Mouse (Mus musculus) kidney, adult 8-10 months (tissue): ENCODE results near the gene Got1.

ENCODE experiments used
- DNase-seq, 2 experiments: peaks; one replicate each; pipeline ENCODE4 v3.0.0; 2022

Gene Got1

GRCm38 (mm10) chr19:43524187-43525103 is at the start of gene Got1:
TSS of gene Got1 (minus strand) at chr19:43524605.
- DNase-seq: peak; percentile 96 to 99

DNA sequence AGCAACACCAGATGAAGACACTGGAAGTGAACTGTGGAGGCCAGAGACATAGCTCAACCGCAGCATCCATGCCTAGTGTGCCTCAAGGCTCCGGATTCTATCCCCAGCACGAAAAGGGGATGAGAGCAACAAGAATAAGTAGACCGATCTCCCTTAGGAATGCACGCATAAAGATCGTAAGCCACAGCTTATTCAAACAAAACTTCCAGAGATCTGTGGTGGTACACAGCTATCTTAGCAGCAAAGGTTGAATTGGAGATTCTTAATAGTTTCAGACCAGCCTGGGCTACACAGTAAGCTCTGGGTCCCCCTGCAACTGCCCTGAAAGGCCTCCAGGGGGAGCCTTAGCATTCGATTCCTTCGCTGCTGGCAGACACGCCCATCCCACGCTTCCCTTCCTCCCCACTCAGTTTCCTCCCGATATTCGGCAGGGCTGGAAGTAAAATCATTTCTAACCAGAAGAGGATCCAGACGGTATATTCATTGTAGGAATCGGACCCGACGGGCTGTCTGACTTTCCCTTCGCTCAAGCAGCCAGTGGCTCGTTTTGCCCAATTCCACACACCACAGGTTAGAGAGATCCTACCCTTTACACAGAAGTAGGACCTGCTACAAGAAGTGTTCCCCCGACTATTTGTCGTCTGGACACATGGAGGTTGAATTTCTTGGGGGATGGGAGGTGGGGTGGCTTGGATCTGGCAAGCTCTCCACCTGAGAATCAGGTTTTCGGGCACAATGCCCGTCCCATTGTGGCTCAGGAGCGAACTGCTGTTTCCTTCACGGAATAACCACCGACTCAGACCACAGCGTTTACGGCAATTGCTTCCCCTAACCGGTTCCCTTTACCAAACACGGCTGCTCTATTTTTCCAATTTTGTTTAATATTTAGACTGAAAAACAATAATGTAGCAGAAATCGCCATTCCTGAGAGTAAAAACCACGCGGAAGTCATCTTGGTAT is 46.7 kb upstream of the Got1 start:
- peak; percentile 52 to 78 for DNase-seq

DNA sequence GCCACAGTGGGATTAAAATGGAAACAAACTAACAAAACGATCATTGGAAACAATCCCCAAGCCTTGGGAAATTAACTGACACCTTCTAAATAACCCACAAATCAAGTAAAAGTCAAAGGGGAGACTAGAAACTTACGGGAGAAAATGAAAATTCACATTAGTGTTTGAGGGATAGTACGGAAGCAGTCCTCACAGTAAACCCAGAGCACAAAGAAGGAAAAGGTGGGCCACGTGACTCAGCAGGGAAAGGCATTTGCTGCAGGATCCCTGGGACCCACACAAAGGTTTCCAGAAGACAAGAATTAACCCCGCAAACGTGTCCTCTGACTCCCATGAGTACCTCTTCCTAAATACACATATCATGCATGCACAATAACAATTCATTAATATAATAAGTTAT is 44.7 kb upstream of the Got1 start:
- DNase-seq: no peak

DNA sequence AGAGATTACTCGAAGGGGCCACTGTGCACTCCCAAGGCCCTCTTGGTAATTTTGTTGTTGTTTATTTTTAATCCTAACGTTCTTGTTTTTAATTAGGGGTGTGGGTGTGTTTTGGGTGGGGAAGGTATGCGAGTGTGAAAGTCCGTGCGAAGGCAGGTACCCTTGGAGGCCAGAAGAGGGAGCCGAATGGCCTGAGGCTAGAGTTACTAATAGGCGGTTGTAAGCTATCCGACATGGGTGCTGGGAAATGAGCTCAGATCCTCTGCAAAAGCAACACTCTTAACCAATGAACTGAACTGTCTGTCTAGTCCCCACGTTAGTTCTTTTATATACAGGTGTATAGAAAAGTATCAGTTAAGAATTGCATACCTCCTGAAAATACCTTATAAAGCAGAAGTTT is 43.9 kb upstream of the Got1 start:
- no peak for DNase-seq

- DNase-seq: no peak
Observed at GRCm38 (mm10) chr19:43563166-43563565, 38.8 kb upstream of the Got1 start.

- DNase-seq: no peak
Observed at GRCm38 (mm10) chr19:43561841-43562240, 37.4 kb upstream of the Got1 start.

DNA sequence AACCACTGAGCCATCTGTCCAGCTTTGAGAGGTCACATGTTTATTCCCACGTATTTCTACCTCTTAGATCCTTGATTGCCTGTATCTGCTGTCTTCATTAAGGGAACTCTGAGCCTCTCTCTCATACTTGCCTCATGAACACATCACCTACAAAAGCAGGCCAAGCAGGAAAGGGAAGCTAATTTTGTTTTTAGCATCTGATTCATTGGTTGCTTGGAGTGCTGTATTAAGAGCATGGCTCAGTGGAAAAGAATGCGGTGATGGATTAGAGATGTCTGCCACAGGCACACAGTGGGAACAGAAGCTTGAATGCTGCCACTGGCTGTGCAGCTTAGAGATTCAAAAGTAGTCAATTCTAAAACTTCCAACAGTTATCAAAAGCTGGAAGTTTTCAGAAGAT is 35.8 kb upstream of the Got1 start:
- no peak for DNase-seq

GRCm38 (mm10) chr19:43551493-43551890 is 27.1 kb upstream of the Got1 start:
- no peak for DNase-seq

DNA sequence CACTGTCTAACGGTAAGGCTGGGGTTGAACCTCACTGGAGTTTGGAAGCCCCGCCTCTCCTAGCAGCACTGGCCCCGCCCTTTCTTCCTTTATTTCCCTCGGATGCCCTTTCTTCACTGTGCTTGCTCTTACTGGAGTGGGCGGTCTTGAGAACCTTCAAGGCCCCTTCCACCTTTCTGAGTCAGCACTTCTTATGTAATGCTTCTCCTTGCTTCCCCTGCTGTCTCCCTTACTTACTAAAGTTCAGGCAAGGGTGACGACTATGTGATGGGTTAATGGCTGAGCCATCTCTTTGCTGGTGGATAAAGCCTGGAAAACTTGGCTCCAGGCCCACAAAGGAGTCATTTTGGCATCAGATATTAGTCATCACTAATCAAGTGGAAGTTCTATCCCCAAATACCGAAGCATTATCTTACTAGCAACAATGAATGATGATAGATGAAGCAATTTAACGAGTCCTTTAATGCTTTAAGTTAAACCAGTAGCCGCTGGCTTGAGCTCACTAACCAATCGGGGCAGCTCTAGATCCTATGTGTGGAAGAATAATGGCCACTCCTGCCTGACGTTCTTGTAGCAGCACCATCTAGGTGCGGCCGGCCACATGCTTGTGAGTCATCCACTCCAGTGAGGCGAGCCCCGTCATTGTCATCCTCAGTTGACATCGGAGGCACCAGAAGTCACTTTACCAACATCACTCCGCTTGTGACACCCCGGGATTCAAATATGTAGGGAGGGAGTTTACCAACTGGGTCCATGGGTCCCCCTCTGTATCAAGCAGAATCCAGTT is 26.5 kb upstream of the Got1 start:
- peak; percentile 34 to 41 for DNase-seq

GRCm38 (mm10) chr19:43548060-43548459 is 23.7 kb upstream of the Got1 start:
- DNase-seq: no peak

GRCm38 (mm10) chr19:43546337-43547117 is 22.1 kb upstream of the Got1 start:
- DNase-seq: no peak

DNA sequence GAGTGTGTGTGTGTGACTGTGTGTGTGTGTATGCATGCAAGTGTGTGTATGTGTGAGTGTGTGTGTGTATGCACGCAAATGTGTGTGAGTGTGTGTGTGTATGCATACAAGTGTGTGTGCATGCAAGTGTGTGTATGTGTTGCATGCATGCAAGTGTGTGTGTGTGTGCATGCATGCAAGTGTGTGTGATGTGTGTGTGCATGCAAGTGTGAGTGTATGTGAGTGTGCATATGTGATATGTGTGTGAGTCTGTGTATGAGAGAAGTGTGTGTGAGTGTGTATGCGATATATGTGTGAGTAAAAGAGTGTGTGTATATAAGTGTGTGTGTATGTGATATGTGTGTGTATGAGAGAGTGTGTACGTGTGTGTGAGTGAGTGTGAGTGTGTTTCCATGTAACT is 11.0 kb upstream of the Got1 start:
- DNase-seq: no peak

GRCm38 (mm10) chr19:43530921-43531320 is 6.5 kb upstream of the Got1 start:
- no peak for DNase-seq

- DNase-seq: peak; percentile 71 to 78
Observed at GRCm38 (mm10) chr19:43530197-43530770, 5.9 kb upstream of the Got1 start.

DNA sequence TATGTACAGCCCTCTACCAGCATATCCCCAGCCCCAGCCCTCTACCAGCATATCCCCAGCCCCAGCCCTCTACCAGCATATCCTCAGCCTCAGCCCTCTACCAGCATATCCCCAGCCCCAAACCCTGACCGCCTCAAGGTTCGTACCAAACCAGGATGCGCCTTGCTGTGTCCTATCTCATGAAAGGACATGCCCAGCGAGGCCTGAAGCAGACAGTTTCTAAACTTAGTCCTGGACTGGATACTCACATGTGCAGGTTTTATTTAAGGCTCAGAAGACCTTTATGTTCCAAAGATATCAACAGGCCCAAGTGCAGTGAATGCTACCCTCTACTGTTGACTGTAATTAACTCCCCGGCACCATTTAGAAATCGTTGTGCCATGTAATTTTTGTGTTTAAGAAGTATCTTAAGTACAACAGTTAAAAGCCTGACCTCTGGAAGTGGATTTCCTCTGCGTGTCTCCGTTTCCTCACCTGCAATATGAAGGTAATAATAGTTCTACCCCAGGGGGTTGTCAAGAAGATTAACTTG is 3.7 kb upstream of the Got1 start:
- no peak for DNase-seq

DNA sequence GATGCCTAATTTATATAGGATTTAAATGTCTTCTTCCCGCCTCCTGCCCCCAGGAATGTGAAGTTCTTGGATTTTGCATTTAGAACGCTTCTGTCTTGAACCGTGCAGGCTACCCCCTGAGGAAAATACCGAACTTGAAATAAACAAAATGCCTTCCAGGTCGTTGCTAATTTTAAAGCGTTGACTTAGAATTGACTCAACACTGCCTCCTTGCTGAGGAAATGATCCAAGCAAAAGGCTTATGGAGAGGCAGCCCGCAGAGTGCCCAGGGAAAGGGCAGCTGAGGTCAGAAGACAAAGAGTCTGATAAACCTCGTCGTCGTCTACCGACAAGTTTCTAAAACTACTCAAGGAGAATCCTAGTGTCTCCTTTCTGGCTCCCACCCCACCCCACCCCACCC is 2.7 kb upstream of the Got1 start:
- peak in 1 of 2 experiments; percentile 57 for DNase-seq

DNA sequence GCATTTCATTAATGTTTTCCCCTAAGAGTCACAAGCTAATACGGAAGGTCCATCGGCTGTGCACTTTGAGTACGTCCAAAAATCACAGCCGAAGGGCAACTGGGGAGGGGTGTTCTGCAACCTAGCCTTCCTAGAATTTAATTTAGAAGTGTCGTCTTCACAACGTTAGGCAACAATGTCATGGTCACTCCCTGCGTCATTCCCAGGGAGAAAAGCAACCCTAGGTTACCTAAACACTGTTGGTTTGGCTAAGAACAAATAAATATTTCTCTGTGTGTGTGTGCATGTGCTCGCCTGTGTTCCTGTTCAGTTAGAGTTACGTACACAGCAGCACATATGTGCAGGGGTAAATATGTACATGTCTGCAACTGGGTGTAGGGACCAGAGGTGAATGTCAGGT is 1.6 kb upstream of the Got1 start:
- no peak for DNase-seq

GRCm38 (mm10) chr19:43525566-43525965 is 1.2 kb upstream of the Got1 start:
- DNase-seq: no peak

GRCm38 (mm10) chr19:43525104-43525482 is 688 bp upstream of the Got1 start:
- peak in 1 of 2 experiments; percentile 44 for DNase-seq

- DNase-seq: peak in 1 of 2 experiments; percentile 37
Observed at GRCm38 (mm10) chr19:43523551-43523950, 854 bp downstream of the Got1 start.

DNA sequence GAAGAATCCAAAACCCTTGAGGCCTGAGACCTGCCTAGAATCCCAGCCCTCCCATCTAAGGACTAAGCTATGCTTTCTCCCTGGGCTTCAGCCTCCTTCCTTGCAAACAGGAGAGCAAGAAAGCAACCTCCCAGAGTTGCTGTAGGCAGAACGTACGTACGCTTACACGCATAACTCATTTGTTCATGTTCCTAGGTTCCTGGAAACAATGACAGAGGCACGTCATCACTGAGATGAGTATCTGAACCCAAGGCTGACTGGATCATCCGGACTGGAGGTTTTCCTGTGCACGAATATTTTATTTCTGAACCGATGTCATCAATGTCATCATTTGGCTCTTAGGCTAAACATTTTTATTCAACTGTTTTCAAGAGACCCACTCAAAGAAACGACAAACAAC is 2.4 kb downstream of the Got1 start:
- no peak for DNase-seq
